Mouse (Mus musculus): Measurements from ENCODE around the gene Upp2.

The Upp2 gene

DNA sequence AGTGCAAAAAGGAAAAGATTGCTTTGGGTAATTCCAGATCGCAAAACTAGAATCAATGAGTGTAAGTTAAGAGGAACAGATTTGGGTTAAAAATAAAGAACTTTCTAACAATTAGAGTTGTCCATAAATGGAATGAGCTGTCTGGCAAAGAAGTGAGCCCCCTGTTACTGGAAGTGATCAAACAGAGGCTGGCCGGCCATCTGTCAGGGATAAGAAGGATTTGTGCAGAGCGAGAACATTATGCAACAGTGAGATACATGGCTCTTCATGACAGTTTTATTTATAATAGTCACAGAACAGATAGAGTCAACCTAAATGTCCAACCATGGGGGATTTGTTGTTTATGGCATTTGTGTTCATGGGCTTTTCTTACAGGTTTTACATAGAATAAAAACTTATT, 46.6 kb downstream of the Upp2 start:
- no peak for DNase-seq (ENCODE audit: low read depth in 2 of 2, low spot score in 2 of 2)

DNA sequence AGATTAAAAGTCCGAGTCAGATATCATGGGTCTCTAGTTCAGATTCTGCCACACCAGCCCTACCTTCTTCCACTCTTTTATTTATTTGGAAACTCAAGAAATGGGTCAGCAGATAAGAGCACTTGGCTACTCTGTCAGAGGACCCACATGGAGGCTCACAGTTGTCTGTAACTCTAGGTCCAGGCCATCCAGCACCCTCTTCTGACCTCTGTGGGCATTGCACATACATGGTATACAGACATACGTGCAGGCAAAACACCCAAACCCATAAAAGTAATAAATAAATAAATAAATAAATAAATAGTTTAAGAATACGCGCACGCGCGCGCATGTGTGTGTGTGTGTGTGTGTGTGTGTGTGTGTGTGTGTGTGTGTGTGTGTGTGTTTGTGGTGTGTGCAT, 47.8 kb downstream of the Upp2 start:
- no peak for DNase-seq (ENCODE audit: low read depth in 2 of 2, low spot score in 2 of 2)

DNA sequence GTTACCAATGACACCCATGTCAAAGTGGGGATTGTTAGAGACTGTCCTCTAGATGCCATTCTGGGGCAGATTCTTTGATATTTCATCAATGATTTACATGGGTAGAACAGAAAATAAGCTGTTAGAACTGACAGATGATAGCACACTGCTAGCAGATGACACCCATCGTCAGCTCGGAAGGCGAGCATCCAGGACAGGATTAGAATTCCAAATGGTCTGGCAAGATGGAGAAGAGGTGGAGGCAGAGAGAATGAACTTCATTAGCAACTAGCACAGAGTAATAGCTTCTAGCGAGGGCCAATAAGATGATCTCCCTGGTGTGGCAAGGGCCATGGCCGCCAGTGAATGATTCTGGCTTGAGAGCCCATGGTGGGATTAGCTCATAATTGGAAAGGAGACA, 48.7 kb downstream of the Upp2 start:
- no peak for DNase-seq (ENCODE audit: low read depth in 2 of 2, low spot score in 2 of 2)

DNA sequence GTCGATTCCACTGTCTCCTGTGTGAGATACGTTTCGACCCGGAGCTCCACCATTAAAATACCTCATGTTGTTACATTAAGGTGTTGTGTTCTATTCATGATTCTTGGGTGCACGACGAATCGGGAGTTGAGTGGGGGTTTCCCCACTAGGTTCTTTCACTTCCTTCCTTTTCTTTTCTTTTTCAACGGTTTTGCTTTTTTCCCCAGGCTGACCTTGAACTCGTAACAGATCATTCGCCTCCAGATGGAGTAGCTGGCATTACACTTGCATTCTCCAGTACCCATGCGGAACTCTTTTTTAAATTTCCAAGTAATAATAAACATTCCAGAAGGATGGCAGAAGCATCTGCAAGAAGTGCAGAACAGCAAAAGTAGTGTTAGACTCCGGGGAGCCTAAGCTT, 58.1 kb downstream of the Upp2 start:
- DNase-seq (ENCODE audit: low read depth in 2 of 2, low spot score in 2 of 2): no peak

DNA sequence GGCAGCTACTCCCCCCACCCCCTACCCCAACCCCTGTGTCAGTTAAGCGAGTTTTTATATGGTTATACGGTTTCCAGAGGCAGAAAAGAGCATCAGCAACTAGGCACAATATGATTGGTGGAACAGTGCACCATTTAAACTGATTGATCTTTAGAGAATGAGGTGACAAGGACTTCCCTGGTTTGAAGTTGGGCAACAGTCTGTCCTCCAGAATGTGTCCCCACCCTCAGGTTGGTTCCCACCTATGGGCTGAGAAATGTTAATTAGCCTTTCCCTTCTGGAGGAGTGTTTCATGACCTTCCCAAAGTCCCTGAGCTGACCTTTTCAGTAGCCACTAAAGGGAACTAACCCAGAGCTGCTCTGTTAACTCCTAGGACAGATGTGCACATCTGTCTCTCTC, 58.6 kb downstream of the Upp2 start:
- no peak for DNase-seq (ENCODE audit: low read depth in 2 of 2, low spot score in 2 of 2)

DNA sequence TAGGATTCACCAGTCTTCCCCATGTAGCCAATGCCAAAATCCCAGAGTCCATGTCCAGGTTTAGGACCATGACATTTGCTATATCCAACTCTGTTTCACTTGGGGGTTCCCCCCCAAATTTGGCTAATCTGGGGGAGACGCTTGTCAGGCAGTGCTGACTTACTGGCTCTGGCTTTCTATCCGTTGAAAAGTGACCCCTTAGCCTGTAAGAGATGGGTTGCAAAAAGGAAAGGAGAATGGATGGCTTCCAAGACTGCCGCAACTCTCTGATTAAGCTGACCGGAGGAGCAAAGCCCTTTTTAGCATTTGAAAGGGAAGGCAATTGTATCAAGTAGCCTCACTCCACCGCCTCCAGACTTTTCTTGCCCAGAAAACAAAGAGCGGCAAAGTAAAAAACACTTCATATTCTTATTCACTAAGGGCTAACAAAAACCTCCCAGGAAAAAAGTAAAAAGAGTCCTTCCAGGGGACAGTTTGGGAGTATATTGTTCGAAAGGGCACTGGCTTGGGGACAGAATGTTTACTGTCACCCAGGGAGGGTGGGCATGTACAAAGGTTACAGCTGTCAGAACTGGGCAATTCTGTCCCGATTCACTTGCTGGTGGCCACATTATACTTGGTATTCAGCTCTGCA, 59.2 kb downstream of the Upp2 start:
- DNase-seq (ENCODE audit: low read depth in 2 of 2, low spot score in 2 of 2): no peak

DNA sequence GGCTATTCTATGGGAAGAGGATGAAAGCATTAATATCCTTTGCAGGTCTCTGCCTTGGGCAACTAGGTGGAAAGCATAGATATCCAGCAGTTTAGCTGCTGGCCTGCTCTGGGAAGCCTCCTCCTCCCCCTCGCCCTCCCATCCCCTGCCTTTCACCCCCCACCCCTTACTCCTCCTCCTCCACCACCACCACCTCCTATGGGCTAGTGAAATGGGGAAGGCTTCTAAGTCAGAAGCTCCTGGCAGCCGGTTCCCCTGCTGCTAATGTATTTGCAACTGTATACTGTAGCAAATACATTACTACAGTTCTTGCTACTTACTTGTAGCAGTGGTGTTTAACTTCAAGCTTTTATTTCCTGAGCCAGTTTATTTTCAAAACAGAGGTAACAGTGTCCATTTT, 60.9 kb downstream of the Upp2 start:
- DNase-seq (ENCODE audit: low read depth in 2 of 2, low spot score in 2 of 2): no peak

DNA sequence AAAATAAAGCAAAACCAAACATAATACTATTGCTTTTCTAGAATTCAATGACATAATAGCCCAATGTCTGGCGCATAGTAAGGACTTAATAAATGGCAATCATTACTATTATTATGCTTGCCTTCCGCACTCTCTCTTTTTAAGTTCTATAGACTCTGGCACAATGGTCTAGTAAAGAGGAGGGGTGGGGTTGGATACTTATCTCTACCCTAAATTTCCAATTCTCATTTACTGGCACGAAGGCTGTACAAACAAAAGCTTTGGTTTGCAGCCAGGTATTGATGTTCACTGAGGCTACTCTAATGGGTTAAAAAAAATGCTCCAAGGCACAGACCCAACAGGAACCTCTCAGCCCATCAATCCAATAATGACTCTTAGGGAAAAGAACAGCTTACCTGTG, 61.9 kb downstream of the Upp2 start:
- DNase-seq (ENCODE audit: low read depth in 2 of 2, low spot score in 2 of 2): no peak

DNA sequence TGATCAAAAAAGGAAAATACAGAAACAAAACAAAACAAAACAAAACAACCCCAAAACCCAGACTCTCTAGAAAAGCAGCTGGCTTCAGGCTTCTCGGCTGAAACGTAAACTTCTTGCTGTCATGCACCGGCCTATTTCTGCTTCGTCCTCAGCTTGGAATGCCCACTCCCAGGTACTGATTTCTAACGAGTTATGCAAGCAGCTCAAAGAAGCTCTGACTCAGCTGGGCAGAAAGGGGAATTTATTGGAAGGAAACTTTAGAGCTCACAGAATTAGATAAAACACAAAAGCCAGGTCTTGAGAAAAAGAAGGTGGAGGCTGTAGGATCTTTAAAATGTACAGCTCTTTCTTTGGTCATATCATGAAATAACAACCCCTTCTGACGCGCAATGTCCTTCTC, 62.3 kb downstream of the Upp2 start:
- no peak for DNase-seq (ENCODE audit: low read depth in 2 of 2, low spot score in 2 of 2)

DNA sequence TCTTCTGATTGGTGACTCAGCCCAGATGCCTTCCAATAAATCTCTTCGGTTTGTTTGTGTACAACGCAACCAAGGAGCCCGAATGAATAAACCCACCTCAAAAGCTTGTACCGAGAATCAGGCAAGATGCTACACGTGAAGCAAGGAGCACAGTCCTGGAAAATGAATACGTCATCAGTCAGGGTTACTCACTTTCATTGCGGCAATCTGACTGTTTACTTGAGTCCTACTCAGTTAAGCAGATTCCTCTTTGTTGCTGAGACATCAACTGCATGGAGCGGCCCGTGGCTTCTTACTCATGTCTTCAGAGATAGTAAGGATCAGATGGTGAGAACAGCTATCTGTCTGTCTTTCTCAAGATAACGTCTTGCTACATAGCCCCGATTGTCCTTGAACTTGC, 66.7 kb downstream of the Upp2 start:
- no peak for DNase-seq (ENCODE audit: low read depth in 2 of 2, low spot score in 2 of 2)

DNA sequence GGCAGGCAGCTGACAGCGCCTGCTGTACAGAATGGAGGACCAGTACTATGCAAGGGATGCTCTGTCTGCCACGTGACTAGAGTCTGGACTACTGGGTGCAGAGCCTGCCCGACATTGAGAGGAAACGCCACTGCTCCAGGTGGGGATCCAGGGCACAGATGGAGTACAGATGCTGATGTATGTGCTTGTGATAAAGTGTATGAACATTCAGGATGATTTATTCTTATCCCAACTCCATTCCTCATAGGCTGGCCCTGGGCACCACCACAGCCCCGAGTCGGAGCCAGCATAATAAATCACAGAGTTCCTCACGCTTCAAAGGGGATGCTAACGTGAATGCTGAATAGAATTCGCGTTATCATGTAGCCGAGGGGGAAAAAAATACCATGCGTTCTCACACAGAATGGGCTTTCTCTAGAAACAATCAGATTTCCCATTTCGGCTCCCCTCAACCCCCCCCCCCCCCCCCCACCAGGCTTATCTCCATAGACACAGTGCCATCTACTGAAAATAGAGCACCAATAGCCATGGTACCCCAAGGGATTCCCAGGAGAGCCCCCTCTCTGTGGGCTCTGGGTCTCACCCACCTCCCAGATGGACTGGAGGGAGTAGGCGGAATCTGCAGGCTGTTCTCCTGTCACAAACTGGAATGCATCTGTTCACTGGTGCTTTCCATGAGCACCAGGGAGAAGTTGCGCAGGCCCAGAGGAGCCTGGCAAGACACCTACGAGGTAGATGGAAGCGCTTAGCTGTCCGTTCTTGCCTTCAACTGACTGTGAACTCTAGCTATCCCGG, 74.9 kb downstream of the Upp2 start:
- no peak for DNase-seq (ENCODE audit: low read depth in 2 of 2, low spot score in 2 of 2)

DNA sequence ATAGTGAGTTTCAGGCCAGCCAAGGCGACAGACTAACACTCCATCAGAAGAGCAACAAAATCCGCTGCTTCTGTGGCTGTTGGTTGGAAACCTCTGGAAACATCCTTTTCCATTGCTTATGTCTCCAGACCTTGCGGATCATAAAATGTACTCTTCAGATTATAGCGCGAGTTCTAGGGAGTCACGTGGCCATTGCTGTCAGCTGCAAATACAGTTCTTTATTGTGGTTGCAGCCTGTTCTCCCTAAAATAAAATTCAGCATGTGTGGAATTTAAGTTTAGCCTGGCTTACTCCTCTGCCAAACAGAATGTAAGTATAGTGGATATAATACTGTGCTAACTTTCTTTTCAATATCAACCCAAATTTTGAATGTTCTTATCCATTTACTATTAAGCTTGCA, 78.6 kb downstream of the Upp2 start:
- DNase-seq (ENCODE audit: low read depth in 2 of 2, low spot score in 2 of 2): no peak

DNA sequence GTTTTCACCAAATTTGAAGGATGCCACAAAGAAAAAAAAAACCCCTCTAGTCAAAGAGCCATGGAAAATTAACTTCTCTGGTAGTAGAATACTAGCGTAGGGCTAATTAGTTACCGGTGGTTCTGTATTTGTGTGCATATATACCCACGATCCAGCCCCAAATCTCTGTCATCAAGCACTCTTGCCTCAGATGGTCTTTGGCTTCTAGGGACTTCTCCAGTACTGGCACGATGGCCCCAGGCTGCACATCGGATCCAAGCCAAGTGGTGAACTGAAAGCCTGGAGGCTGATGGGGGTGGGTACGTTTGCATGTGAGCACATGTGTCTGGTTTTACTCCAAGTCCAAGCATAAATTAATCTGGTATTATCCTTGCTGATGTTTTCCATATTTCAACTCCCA, 88.1 kb downstream of the Upp2 start:
- no peak for DNase-seq (ENCODE audit: low read depth in 2 of 2, low spot score in 2 of 2)

DNA sequence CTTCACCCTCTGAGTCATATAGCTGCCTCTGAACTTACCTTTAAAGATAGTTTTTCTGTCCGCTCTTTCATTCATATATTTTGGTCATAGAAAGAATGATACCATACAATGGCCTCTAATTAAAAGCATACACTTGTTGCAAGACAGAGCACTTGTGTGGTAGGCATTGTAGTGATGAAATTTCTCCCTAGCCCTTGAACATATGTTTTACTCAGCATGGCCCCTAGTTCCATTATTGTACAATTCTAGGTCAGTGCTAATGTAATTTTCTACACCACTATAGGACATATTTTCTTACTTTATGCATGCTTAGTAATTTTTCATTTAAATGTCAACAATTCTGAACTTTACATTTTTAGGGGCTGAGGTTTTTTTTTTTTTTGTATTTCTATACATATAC, 89.9 kb downstream of the Upp2 start:
- DNase-seq (ENCODE audit: low read depth in 2 of 2, low spot score in 2 of 2): no peak

DNA sequence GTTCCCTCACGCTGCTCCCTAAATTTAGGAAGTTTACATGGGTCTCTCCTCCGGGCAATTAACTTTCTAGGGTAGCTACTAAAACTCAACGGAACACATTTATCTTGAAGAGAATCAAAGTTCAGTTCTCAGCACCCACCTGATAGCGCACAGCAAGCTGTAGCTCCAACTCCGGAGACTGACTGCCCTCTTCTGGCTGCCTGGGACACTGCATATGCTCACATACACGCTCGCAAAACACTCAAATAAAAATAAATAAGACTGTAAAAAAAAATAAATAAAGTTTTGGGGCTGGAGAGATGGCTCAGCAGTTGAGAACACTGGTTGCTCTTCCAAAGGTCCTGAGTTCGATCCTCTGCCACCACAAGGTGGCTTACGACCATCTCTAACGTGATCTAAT, 90.8 kb downstream of the Upp2 start:
- no peak for DNase-seq (ENCODE audit: low read depth in 2 of 2, low spot score in 2 of 2)

DNA sequence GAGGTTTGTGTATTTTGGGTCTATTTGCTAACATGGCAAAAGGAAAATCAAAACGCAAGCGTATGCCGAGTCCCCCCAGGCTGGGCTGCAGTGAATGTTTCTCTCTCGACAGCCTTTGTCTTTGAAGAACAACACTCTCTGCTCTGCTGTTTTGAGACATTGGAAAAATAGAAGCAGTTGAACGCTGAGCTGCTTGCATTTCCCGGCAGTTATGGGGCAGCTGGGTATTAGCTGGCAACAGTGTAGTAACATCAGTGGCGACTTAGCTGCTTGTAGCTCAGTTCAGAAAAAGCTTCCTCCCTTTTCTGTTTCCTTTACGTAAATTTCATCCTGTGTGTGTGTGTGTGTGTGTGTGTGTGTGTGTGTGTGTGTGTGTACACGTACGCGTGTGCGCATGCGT, 93.5 kb downstream of the Upp2 start:
- no peak for DNase-seq (ENCODE audit: low read depth in 2 of 2, low spot score in 2 of 2)

DNA sequence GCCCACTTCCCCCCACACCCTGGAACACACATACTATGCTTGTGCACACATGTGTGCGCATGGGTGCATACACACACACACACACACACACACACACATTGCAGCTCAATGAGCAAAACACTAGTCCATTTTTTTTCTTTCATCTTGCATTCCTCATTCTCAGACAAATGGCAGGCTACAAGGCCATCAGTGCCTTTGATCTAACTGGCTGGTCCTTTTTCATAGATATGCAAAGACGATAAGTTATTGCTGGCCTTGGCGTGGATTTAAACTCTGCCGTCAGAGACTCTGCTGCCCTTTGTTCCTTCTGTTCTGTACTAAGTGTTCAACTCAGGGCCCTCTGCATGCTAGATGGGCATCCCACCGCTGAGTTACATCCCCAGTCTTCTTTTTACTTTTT, 94.0 kb downstream of the Upp2 start:
- no peak for DNase-seq (ENCODE audit: low read depth in 2 of 2, low spot score in 2 of 2)

DNA sequence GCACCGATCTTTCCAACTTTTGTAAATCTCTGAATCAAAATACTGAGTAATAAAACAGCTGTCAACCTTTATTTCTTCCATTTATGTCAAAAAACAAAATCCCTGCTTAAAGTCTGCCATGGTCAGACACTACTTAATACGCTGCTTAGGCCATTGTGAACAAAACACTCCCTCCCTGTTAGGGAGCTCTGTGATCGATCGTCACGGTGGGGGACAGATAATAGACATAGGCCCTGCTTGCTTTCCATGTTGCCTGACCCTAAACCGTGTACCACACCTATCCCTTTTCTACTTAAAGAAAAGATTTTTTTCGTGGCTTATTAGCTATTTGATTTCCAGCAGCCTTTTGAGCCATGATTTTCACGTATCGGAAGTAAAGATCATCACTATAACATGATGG, 95.6 kb downstream of the Upp2 start:
- no peak for DNase-seq (ENCODE audit: low read depth in 2 of 2, low spot score in 2 of 2)

DNA sequence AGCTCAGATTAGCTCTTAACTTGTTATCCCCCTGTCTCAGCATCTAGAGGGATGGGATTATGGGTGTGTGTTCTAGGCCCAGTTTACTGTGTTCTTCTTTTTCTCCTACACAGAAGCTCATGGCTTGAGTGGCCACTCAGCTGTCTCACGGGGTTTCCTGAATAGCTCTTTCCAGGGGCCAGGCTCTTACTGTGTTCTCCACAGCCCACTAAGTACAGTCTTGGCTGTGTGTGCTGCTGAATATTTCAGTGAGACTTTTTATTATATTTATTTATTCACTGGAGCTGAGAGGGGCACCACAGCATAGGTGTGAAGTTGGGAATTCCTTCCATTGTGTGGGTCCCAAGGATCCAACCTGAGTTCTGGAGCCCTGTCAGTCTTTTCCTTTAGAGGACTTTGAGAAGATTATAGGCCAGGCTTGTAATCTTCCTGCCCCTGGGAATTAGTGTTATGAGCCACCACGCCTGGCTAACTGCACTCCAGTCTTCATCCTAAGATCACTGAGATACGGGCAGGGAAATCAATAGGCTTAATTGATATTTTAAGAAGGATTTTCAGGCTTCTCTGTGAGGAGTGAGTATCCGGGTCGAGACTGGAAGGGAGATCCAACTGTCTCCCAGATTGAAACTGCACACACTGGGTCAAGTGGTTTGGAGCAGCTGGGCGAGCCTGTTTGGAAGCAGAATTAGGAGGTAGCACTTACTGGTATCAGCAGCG, 96.5 kb downstream of the Upp2 start:
- no peak for DNase-seq (ENCODE audit: low read depth in 2 of 2, low spot score in 2 of 2)

DNA sequence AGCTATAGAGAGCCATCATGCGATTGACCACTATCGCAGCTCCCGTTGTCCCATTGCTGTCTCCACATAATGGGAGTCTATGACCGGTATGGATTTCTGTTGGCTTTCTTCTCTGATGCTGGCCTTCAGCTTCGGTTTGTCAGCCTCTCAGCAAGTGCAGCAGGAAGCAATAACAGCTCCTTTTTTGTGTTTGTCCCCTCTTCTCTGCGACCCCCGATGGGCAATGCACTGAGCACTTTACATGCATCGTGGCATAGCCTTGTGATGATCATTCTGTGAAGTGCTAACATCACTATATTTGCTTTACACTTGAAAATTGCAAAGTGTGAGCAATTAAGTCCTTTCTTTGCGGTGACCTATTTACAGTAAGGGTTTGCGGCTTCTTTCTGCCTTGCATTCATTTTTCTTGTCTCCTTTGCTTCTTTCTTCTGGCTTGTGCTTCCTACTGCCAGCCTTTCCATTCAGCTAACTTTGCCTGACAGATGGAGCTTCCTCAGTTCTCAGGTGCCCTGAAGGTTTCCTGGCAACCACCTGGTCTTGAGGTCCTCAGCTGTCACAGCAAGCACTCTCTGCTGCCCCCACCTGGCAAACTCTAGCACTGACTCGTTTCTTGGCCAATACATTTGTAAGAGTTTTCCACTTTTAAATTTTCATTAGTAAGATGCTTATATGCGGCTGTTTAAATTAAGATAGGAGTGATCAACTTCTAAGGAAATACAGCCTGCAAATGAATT, 98.2 kb downstream of the Upp2 start:
- peak; percentile 17 to 28 for DNase-seq (ENCODE audit: low read depth in 2 of 2, low spot score in 2 of 2)

DNA sequence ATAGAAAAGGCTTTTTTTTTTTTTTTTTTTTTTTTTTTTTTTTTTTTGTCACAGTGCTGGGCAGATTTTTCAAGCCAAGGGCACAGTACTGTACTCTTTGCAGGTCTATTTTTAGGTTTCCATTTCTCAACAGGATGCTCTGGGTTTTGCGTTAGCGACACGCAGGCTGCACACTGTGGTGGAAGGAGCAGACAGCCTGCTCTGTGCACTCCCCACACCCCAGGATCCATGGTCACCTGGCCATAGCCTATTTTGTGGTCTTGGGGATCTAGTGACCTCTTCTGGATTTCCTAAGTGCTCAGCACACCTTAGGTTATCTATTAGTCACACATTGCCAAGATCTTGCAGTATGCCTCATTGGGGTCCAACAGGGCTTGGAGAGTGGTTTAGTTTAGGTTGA, 100.2 kb downstream of the Upp2 start:
- DNase-seq (ENCODE audit: low read depth in 2 of 2, low spot score in 2 of 2): no peak

DNA sequence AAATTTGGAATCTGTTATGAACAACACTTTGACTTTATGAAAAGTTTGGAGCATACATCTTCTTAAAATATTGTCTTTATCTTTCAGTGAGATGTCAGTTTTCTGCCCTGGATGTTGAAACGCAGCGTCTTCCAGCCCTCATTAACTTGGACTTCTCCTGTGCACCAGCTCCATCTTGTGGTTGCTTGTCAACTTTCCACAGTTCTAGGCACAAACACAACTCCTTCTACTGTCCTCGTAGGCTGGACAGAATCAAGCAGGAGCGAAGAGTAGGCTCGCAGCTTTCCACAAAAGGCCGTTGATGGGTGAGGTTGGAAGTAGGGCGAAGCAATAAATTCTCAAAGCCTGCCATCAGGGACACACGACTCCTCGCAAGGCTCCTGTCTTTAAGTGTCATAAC, 100.9 kb downstream of the Upp2 start:
- DNase-seq (ENCODE audit: low read depth in 2 of 2, low spot score in 2 of 2): no peak

Data from CD8-positive naive resting alpha-beta T cell, adult 2 months (primary cell).